Mouse (Mus musculus) limb, embryonic 10.5 days (tissue): ENCODE results near the gene Mrm3. TPM values are rescaled to one million over a fixed set of nuclear protein-coding genes. Genes with fewer than 3 reads are reported as not detected.

Source experiments
- DNase-seq: peaks from one replicate; pipeline ENCODE4 v3.0.0-alpha.2; 2017; ENCODE audit warnings: low spot score
- H3K27ac ChIP-seq: fragments of 300-500 bp; sonication (generic); 2 replicates; pipeline ENCODE4 v1.5.1; 2016; ENCODE audit warnings: mild to moderate bottlenecking
- H3K27me3 ChIP-seq: fragments of 300-500 bp; sonication (generic); 2 replicates; pipeline ENCODE4 v1.6.1; 2016; ENCODE audit warnings: low read depth, mild to moderate bottlenecking; ENCODE audit not compliant: poor library complexity, severe bottlenecking
- H3K36me3 ChIP-seq: fragments of 300-500 bp; sonication (generic); 2 replicates; pipeline ENCODE4 v1.6.1; 2016; ENCODE audit warnings: mild to moderate bottlenecking, moderate library complexity
- H3K4me1 ChIP-seq: fragments of 300-500 bp; sonication (generic); 2 replicates; pipeline ENCODE4 v1.6.1; 2016
- H3K4me3 ChIP-seq: fragments of 300-500 bp; sonication (generic); 2 replicates; pipeline ENCODE4 v1.5.1; 2016; ENCODE audit warnings: mild to moderate bottlenecking, moderate library complexity
- H3K9me3 ChIP-seq: fragments of 300-500 bp; sonication (generic); replicated peaks from 2 replicates; pipeline ENCODE4 v1.6.1; 2016; ENCODE audit warnings: mild to moderate bottlenecking
- WGBS: fragments of 180-500 bp; shearing (Covaris S2); methylation state at CpG from one replicate; pipeline ENCODE4 v1.1.7; 2016; 5-methylcytosine and 5-hydroxymethylcytosine counted together
- polyA plus RNA-seq: library from polyadenylated mRNA; unstranded; fragments of >200 nt; fragmentation: Nextera tagmentation; extraction: Ambion mirVana; gene quantifications from 2 replicates; pipeline ENCODE4 v1.2.1, GENCODE M21; 2016

Mrm3 gene
- polyA plus RNA-seq, 1 experiment from 2014 or later, result 29.5 TPM

GRCm38 (mm10) chr11:76285431-76286075 is 42.0 kb downstream of the Mrm3 start:
- no peak for DNase-seq
- Histone ChIP-seq H3K4me1 (peaks cover 62% of the 10 kb centered on the region), H3K4me3 (no peak overlapping the region), H3K27me3 (no peaks in the 10 kb centered on the region), H3K36me3 (peaks cover 11% of the 10 kb centered on the region), H3K9me3 (no peaks in the 10 kb centered on the region), H3K27ac (peak overlapping the region; percentile 46; the same call in 1 of the 2 replicates)
- 41% methylated on average over 7 of the region's 7 CpGs for WGBS

GRCm38 (mm10) chr11:76286534-76287126 is 43.1 kb downstream of the Mrm3 start:
- WGBS, result 60% methylated on average over 10 of the region's 10 CpGs
- no peak overlapping the region for H3K4me3 ChIP-seq
- H3K36me3 ChIP-seq, result peaks cover 11% of the 10 kb centered on the region
- H3K27me3 ChIP-seq, result no peaks in the 10 kb centered on the region
- peaks cover 70% of the 10 kb centered on the region for H3K4me1 ChIP-seq
- H3K9me3 ChIP-seq, result no peaks in the 10 kb centered on the region
- DNase-seq, result peak; percentile 56
- peak overlapping the region; percentile 61 for H3K27ac ChIP-seq

- DNase-seq, result no peak
- no peak overlapping the region for H3K4me3 ChIP-seq
- H3K4me1 ChIP-seq, result peaks cover 77% of the 10 kb centered on the region
- H3K27me3 ChIP-seq, result no peaks in the 10 kb centered on the region
- peak overlapping the region; percentile 61 for H3K27ac ChIP-seq
- 34% methylated on average over 10 of the region's 10 CpGs for WGBS
- no peaks in the 10 kb centered on the region for H3K9me3 ChIP-seq
- H3K36me3 ChIP-seq, result peaks cover 11% of the 10 kb centered on the region
Measured at GRCm38 (mm10) chr11:76287301-76287700, 43.8 kb downstream of the Mrm3 start.

GRCm38 (mm10) chr11:76288645-76289044 is 45.1 kb downstream of the Mrm3 start:
- H3K4me1 ChIP-seq, result peaks cover 90% of the 10 kb centered on the region
- no peaks in the 10 kb centered on the region for H3K27me3 ChIP-seq
- H3K36me3 ChIP-seq, result peaks cover 7% of the 10 kb centered on the region
- 89% methylated on average over 6 of the region's 6 CpGs for WGBS
- DNase-seq, result no peak
- no peak overlapping the region for H3K4me3 ChIP-seq
- no peaks in the 10 kb centered on the region for H3K9me3 ChIP-seq
- H3K27ac ChIP-seq, result peak overlapping the region; percentile 16

GRCm38 (mm10) chr11:76290367-76290766 is 46.9 kb downstream of the Mrm3 start:
- WGBS, result 32% methylated on average over 11 of the region's 11 CpGs
- peaks cover 97% of the 10 kb centered on the region for H3K4me1 ChIP-seq

GRCm38 (mm10) chr11:76291960-76292359 is 48.4 kb downstream of the Mrm3 start:
- H3K27ac ChIP-seq, result peak overlapping the region; percentile 82
- 29% methylated on average over 4 of the region's 4 CpGs for WGBS
- H3K4me1 ChIP-seq, result peaks cover 93% of the 10 kb centered on the region
- peaks cover 8% of the 10 kb centered on the region for H3K36me3 ChIP-seq
- no peaks in the 10 kb centered on the region for H3K9me3 ChIP-seq
- no peaks in the 10 kb centered on the region for H3K27me3 ChIP-seq
- no peak overlapping the region for H3K4me3 ChIP-seq
- no peak for DNase-seq

More at GRCm38 (mm10) chr11:76290367-76290766, 46.9 kb downstream of the Mrm3 start:
- DNase-seq, result peak; percentile 40
- Histone ChIP-seq H3K27ac (peak overlapping the region; percentile 78), H3K36me3 (peaks cover 8% of the 10 kb centered on the region), H3K9me3 (no peaks in the 10 kb centered on the region), H3K27me3 (no peaks in the 10 kb centered on the region), H3K4me3 (no peak overlapping the region)

- no peaks in the 10 kb centered on the region for H3K27me3 ChIP-seq
- 63% methylated on average over 15 of the region's 15 CpGs for WGBS
- H3K27ac ChIP-seq, result peak overlapping the region; percentile 82
- H3K36me3 ChIP-seq, result peaks cover 8% of the 10 kb centered on the region
- peaks cover 93% of the 10 kb centered on the region for H3K4me1 ChIP-seq
- H3K9me3 ChIP-seq, result no peaks in the 10 kb centered on the region
- H3K4me3 ChIP-seq, result peak overlapping the region; percentile 16; the same call in 1 of the 2 replicates
- DNase-seq, result no peak
Measured at GRCm38 (mm10) chr11:76292398-76292797, 48.9 kb downstream of the Mrm3 start.

- no peak for DNase-seq
- Histone ChIP-seq H3K36me3 (peaks cover 8% of the 10 kb centered on the region), H3K4me1 (peaks cover 93% of the 10 kb centered on the region), H3K27me3 (no peaks in the 10 kb centered on the region), H3K9me3 (no peaks in the 10 kb centered on the region), H3K4me3 (peak overlapping the region; percentile 16; the same call in 1 of the 2 replicates), H3K27ac (peak overlapping the region; percentile 82)
- WGBS, result 45% methylated on average over 6 of the region's 6 CpGs
Measured at GRCm38 (mm10) chr11:76292831-76293230, 49.3 kb downstream of the Mrm3 start.

- H3K9me3 ChIP-seq, result no peaks in the 10 kb centered on the region
- H3K27ac ChIP-seq, result peak overlapping the region; percentile 82
- no peak for DNase-seq
- H3K4me3 ChIP-seq, result no peak overlapping the region
- peaks cover 8% of the 10 kb centered on the region for H3K36me3 ChIP-seq
- peaks cover 93% of the 10 kb centered on the region for H3K4me1 ChIP-seq
- H3K27me3 ChIP-seq, result no peaks in the 10 kb centered on the region
- WGBS, result 54% methylated on average over 5 of the region's 5 CpGs
Measured at GRCm38 (mm10) chr11:76294078-76294477, 50.6 kb downstream of the Mrm3 start.

GRCm38 (mm10) chr11:76294836-76295235 is 51.3 kb downstream of the Mrm3 start:
- H3K9me3 ChIP-seq, result no peaks in the 10 kb centered on the region
- H3K27me3 ChIP-seq, result no peaks in the 10 kb centered on the region
- DNase-seq, result no peak
- peak overlapping the region; percentile 82 for H3K27ac ChIP-seq
- peaks cover 92% of the 10 kb centered on the region for H3K4me1 ChIP-seq
- peaks cover 8% of the 10 kb centered on the region for H3K36me3 ChIP-seq
- H3K4me3 ChIP-seq, result 0 out of 2 replicates have a peak overlapping the region, but pooled peaks have one; percentile 8
- WGBS, result 27% methylated on average over 9 of the region's 9 CpGs

- peaks cover 8% of the 10 kb centered on the region for H3K36me3 ChIP-seq
- H3K9me3 ChIP-seq, result no peaks in the 10 kb centered on the region
- no peak for DNase-seq
- peaks cover 88% of the 10 kb centered on the region for H3K4me1 ChIP-seq
- no peaks in the 10 kb centered on the region for H3K27me3 ChIP-seq
- H3K4me3 ChIP-seq, result no peak overlapping the region
- peak overlapping the region; percentile 58; the same call in 1 of the 2 replicates for H3K27ac ChIP-seq
- WGBS, result 85% methylated on average over 9 of the region's 9 CpGs
Measured at GRCm38 (mm10) chr11:76297252-76297651, 53.7 kb downstream of the Mrm3 start.

GRCm38 (mm10) chr11:76298457-76299000 is 55.0 kb downstream of the Mrm3 start:
- H3K9me3 ChIP-seq, result no peaks in the 10 kb centered on the region
- 63% methylated on average over 9 of the region's 9 CpGs for WGBS
- peak overlapping the region; percentile 58 for H3K27ac ChIP-seq
- H3K4me1 ChIP-seq, result peaks cover 85% of the 10 kb centered on the region
- no peaks in the 10 kb centered on the region for H3K27me3 ChIP-seq
- DNase-seq, result no peak
- H3K36me3 ChIP-seq, result peaks cover 8% of the 10 kb centered on the region
- H3K4me3 ChIP-seq, result no peak overlapping the region
